Mouse (Mus musculus) neural tube, embryonic 11.5 days (tissue): ENCODE data around the gene Kmt2e. TPM values are rescaled to one million over a fixed set of nuclear protein-coding genes. Genes with fewer than 3 reads are reported as not detected.

Experiments
- ATAC-seq: fragments of 200-750 bp; cut with Nextera tagmentation; 2 replicates; pipeline ENCODE4 v1.8.0; 2017; ENCODE audit warnings: moderate number of reproducible peaks, mild to moderate bottlenecking, moderate TSS enrichment, moderate library complexity; ENCODE audit not compliant: insufficient read depth, low FRiP score, low TSS enrichment
- DNase-seq: peaks from one replicate; pipeline ENCODE4 v3.0.0-alpha.2; 2015; ENCODE audit warnings: low spot score
- H3K27ac ChIP-seq: fragments of 300-500 bp; sonication (generic); 2 replicates; pipeline ENCODE4 v1.5.1; 2014; ENCODE audit warnings: low read depth, mild to moderate bottlenecking, low read length
- H3K27me3 ChIP-seq: fragments of 300-500 bp; sonication (generic); 2 replicates; pipeline ENCODE4 v1.6.1; 2014; ENCODE audit warnings: mild to moderate bottlenecking, low read length, mixed read lengths; ENCODE audit not compliant: control insufficient read depth, insufficient read depth
- H3K36me3 ChIP-seq: fragments of 300-500 bp; sonication (generic); 2 replicates; pipeline ENCODE4 v1.6.1; 2014; ENCODE audit warnings: mild to moderate bottlenecking, low read length, moderate library complexity, mixed read lengths; ENCODE audit not compliant: control insufficient read depth, insufficient read depth
- H3K4me1 ChIP-seq: fragments of 300-500 bp; sonication (generic); 2 replicates; pipeline ENCODE4 v1.6.1; 2014; ENCODE audit warnings: low read length, mixed read lengths; ENCODE audit not compliant: control insufficient read depth, insufficient read depth
- H3K4me2 ChIP-seq: fragments of 300-500 bp; sonication (generic); 2 replicates; pipeline ENCODE4 v1.6.1; 2014; ENCODE audit warnings: low read depth, mild to moderate bottlenecking, moderate library complexity
- H3K4me3 ChIP-seq: fragments of 300-500 bp; sonication (generic); 2 replicates; pipeline ENCODE4 v1.5.1; 2014; ENCODE audit warnings: low read depth, low read length
- H3K9ac ChIP-seq: fragments of 300-500 bp; sonication (generic); 2 replicates; pipeline ENCODE4 v1.6.1; 2014; ENCODE audit warnings: mild to moderate bottlenecking, low read length
- H3K9me3 ChIP-seq: fragments of 300-500 bp; sonication (generic); 2 replicates; pipeline ENCODE4 v1.6.1; 2016; ENCODE audit warnings: low read length; ENCODE audit not compliant: control insufficient read depth
- WGBS: fragments of 180-500 bp; shearing (Covaris S2); extraction: QIAGEN DNeasy Blood & Tissue Kit; methylation state at CpG from one replicate; pipeline ENCODE4 v1.1.7; 2014; 5-methylcytosine and 5-hydroxymethylcytosine counted together
- polyA plus RNA-seq: library from polyadenylated mRNA; unstranded; fragments of >200 nt; fragmentation: Nextera tagmentation; extraction: Ambion mirVana; gene quantifications from 2 replicates; pipeline ENCODE4 v1.2.1, GENCODE M21; 2014

Gene Kmt2e
- polyA plus RNA-seq, 1 experiment from 2014 or later, result 105 TPM

GRCm38 (mm10) chr5:23419616-23420170 is 14.5 kb upstream of the Kmt2e start:
- no peaks in the 10 kb centered on the region for H3K27me3 ChIP-seq
- H3K9ac ChIP-seq, result no peak overlapping the region
- 43% methylated on average over 7 of the region's 7 CpGs for WGBS
- peaks cover 39% of the 10 kb centered on the region for H3K4me1 ChIP-seq
- DNase-seq (no peak), ATAC-seq (no peak)
- H3K36me3 ChIP-seq, result no peaks in the 10 kb centered on the region
- H3K27ac ChIP-seq, result no peak overlapping the region
- H3K4me2 ChIP-seq, result peak overlapping the region; percentile 55; the same call in 1 of the 2 replicates
- no peak overlapping the region for H3K4me3 ChIP-seq
- no peaks in the 10 kb centered on the region for H3K9me3 ChIP-seq

- no peak for ATAC-seq
- Histone ChIP-seq H3K4me3 (no peak overlapping the region), H3K4me1 (peaks cover 32% of the 10 kb centered on the region), H3K4me2 (no peak overlapping the region), H3K27ac (no peak overlapping the region), H3K9me3 (no peaks in the 10 kb centered on the region), H3K27me3 (no peaks in the 10 kb centered on the region), H3K36me3 (no peaks in the 10 kb centered on the region), H3K9ac (no peak overlapping the region)
- 42% methylated on average over 1 of the region's 1 CpGs for WGBS
- no peak for DNase-seq
Measured at GRCm38 (mm10) chr5:23420410-23420809, 13.8 kb upstream of the Kmt2e start.

- Histone ChIP-seq H3K4me2 (no peak overlapping the region), H3K4me3 (no peak overlapping the region), H3K36me3 (no peaks in the 10 kb centered on the region), H3K27me3 (no peaks in the 10 kb centered on the region), H3K4me1 (peaks cover 24% of the 10 kb centered on the region), H3K27ac (no peak overlapping the region), H3K9me3 (no peaks in the 10 kb centered on the region), H3K9ac (no peak overlapping the region)
- WGBS, result 100% methylated on average over 2 of the region's 2 CpGs
- ATAC-seq (no peak), DNase-seq (no peak)
Measured at GRCm38 (mm10) chr5:23421440-23421839, 12.8 kb upstream of the Kmt2e start.

- Histone ChIP-seq H3K4me1 (peaks cover 14% of the 10 kb centered on the region), H3K36me3 (no peaks in the 10 kb centered on the region), H3K4me3 (no peak overlapping the region), H3K4me2 (no peak overlapping the region), H3K27ac (no peak overlapping the region), H3K9me3 (no peaks in the 10 kb centered on the region), H3K9ac (no peak overlapping the region), H3K27me3 (no peaks in the 10 kb centered on the region)
- ATAC-seq (no peak), DNase-seq (no peak)
- 89% methylated on average over 3 of the region's 3 CpGs for WGBS
Measured at GRCm38 (mm10) chr5:23423036-23423435, 11.2 kb upstream of the Kmt2e start.

- Histone ChIP-seq H3K4me3 (no peak overlapping the region), H3K27me3 (no peaks in the 10 kb centered on the region), H3K27ac (no peak overlapping the region), H3K36me3 (no peaks in the 10 kb centered on the region), H3K4me1 (peaks cover 10% of the 10 kb centered on the region), H3K9me3 (no peaks in the 10 kb centered on the region), H3K9ac (no peak overlapping the region), H3K4me2 (no peak overlapping the region)
- 82% methylated on average over 1 of the region's 1 CpGs for WGBS
- ATAC-seq (no peak), DNase-seq (no peak)
Measured at GRCm38 (mm10) chr5:23427501-23427900, 6.7 kb upstream of the Kmt2e start.

GRCm38 (mm10) chr5:23431070-23431864 is 3.0 kb upstream of the Kmt2e start:
- WGBS, result 45% methylated on average over 10 of the region's 10 CpGs
- Histone ChIP-seq H3K4me1 (peaks cover 10% of the 10 kb centered on the region), H3K9ac (peak overlapping the region; percentile 23), H3K36me3 (no peaks in the 10 kb centered on the region), H3K4me2 (peak overlapping the region; percentile 84), H3K4me3 (peak overlapping the region; percentile 73), H3K9me3 (no peaks in the 10 kb centered on the region), H3K27ac (no peak overlapping the region), H3K27me3 (no peaks in the 10 kb centered on the region)
- ATAC-seq (no peak), DNase-seq (peak; percentile 23)

- Histone ChIP-seq H3K4me1 (peaks cover 19% of the 10 kb centered on the region), H3K4me2 (peak overlapping the region; percentile 84), H3K9ac (peak overlapping the region; percentile 100), H3K27me3 (no peaks in the 10 kb centered on the region), H3K36me3 (no peaks in the 10 kb centered on the region), H3K27ac (peak overlapping the region; percentile 100), H3K9me3 (no peaks in the 10 kb centered on the region), H3K4me3 (peak overlapping the region; percentile 73)
- DNase-seq (no peak), ATAC-seq (no peak)
- 5% methylated on average over 10 of the region's 10 CpGs for WGBS
Measured at GRCm38 (mm10) chr5:23431948-23432707, 2.1 kb upstream of the Kmt2e start.

- DNase-seq (peak; percentile 95), ATAC-seq (peak; percentile 91)
- no peaks in the 10 kb centered on the region for H3K36me3 ChIP-seq
- H3K4me1 ChIP-seq, result peaks cover 21% of the 10 kb centered on the region
- peak overlapping the region; percentile 84 for H3K4me2 ChIP-seq
- H3K27ac ChIP-seq, result peak overlapping the region; percentile 100
- peak overlapping the region; percentile 73 for H3K4me3 ChIP-seq
- whole genome bisulfite sequencing, result 0% methylated on average over 60 of the region's 61 CpGs
- no peaks in the 10 kb centered on the region for H3K9me3 ChIP-seq
- H3K27me3 ChIP-seq, result no peaks in the 10 kb centered on the region
- H3K9ac ChIP-seq, result peak overlapping the region; percentile 100
Measured at GRCm38 (mm10) chr5:23432708-23433645, 1.3 kb upstream of the Kmt2e start.
